Mouse (Mus musculus): ENCODE measurements around the gene Klra17.
"Not testable (repeated sequence)": the region's sequence is repeated elsewhere in the genome, so short reads cannot be mapped to it uniquely, and the experiment has no call there.

Gene Klra17

GRCm38 (mm10) chr6:129876549-129876948 lies at the start of gene Klra17:
TSS of gene Klra17 (minus strand) at chr6:129876672.
- no peak for DNase-seq (ENCODE audit: low read depth)

DNA sequence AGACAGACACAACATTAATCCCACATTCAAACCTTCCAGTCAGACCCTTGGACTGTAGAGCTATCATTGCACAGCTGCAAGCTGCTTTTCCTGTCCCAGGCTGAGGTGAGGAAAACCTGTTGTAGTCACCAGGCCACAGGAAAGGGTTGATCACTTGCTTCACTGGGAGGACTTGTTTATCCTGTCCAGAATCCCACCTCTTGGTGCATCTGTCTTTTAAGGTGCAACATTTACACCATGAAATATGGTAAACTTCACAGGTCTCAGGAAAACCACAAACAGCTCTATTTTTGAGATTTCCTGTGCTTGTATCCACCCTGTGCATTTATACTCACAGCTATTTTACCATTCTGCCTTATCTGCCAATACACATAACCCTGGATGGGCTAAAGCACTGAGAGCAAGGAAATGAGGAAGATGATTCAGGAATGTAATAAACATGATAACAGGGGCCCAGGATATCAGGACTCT lies 41.0 kb upstream of the Klra17 start, which contains the start of gene Klra5:
Gene Klra5, minus strand, starts transcription at position 175 of the 471 bp plus-strand sequence.
- peak; percentile 7 for DNase-seq (ENCODE audit: low read depth)

GRCm38 (mm10) chr6:129916996-129917395 lies 40.5 kb upstream of the Klra17 start:
- no peak for DNase-seq (ENCODE audit: low read depth)

GRCm38 (mm10) chr6:129882525-129882924 lies 6.1 kb upstream of the Klra17 start:
- no peak for DNase-seq (ENCODE audit: low read depth)

- DNase-seq (ENCODE audit: low read depth): not testable (repeated sequence)
These were observed 14.1 kb downstream of the Klra17 start, which contains the start of gene Gm17631 for GRCm38 (mm10) chr6:129862349-129862748. TSS of gene Gm17631 (plus strand) at chr6:129862649.

GRCm38 (mm10) chr6:129825559-129825958 lies 50.9 kb downstream of the Klra17 start:
- DNase-seq (ENCODE audit: low read depth): peak; percentile 15

GRCm38 (mm10) chr6:129824004-129824403 lies 52.5 kb downstream of the Klra17 start:
- peak; percentile 5 for DNase-seq (ENCODE audit: low read depth)

- no peak for DNase-seq (ENCODE audit: low read depth)
These were observed 58.7 kb downstream of the Klra17 start for GRCm38 (mm10) chr6:129817731-129818130.

GRCm38 (mm10) chr6:129784170-129784569 lies 92.3 kb downstream of the Klra17 start, which contains the start of gene Gm156:
TSS of gene Gm156 (minus strand) at chr6:129784270.
- not testable (repeated sequence) for DNase-seq (ENCODE audit: low read depth)
